Mouse (Mus musculus) embryonic fibroblast, embryonic 13.5 days (primary cell): Measurements from ENCODE around the gene Clcn6.

Experiments used
- CTCF ChIP-seq: IDR thresholded peaks from 2 replicates; pipeline ENCODE4 v1.5.1; 2011; ENCODE audit warnings: mild to moderate bottlenecking, control low read depth, low read length, moderate library complexity, borderline replicate concordance; ENCODE audit not compliant: insufficient read depth
- POLR2A ChIP-seq: IDR thresholded peaks from 2 replicates; pipeline ENCODE4 v1.6.1; 2011; ENCODE audit warnings: low read depth, mild to moderate bottlenecking, control low read depth, low read length, moderate library complexity

- no peak for TF ChIP-seq POLR2A
- no peak for TF ChIP-seq CTCF
Measured at GRCm38 (mm10) chr4:147969337-147969736, 69.3 kb downstream of the Clcn6 start.
